Comparison of ENCODE assay signal across 19 mouse cellular contexts in the genomic region with DNA sequence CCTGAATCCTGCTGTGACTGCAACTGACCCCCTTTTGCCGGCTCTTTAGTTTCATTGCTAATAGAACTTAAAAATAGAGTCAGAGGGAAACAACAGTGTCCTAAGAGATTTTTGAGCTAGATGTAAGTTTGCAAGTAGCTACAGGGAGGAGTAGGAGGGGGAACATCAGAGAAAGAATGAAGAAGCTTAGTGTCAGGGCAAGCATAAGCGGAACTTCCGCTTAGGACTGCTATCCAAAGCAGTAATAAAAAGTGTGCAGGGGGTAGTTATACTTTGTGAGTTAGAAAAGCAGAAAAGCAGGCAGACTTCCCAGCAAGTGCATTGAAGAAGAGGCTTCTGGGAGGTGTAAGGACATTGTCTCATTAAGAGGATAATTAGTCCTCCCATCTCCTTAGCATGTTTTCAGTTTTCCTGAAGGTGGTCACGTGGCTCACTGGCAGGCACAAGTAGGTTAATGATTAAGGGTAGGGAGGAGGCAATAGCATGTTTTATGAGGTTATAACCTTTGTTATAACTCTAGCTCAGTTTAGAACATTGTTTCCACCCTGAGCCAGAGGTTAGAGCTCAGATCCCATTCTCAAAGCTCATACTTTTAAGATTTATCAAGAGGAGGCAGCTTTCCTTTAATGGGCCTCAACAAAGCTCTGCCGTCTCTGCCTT. TPM values are rescaled to one million over a fixed set of nuclear protein-coding genes. Genes with fewer than 3 reads are reported as not detected.
DNase-seq lines count a peak whose midpoint lies in the region; TF ChIP-seq lines count a peak whose summit lies in the region.
"Had no signal": no experiment of that assay in that cellular context is flagged by ENCODE, and none has a peak within 500 bp of the region (broad histone marks: within the 10 kb centered on the region; RNA-seq: fewer than 3 reads in every experiment).

No protein-coding gene starts in this region.

- H3K4me3 ChIP-seq in liver, adult 2 months (ENCODE audit: insufficient read depth, low read depth, low read length) = no peak overlapping the region
- H3K4me3 ChIP-seq in cerebellum, adult 2 months (replicated peaks; ENCODE audit: insufficient read depth, low read depth, low read length) = no peak overlapping the region
- H3K4me3 ChIP-seq: forebrain, embryonic 10.5 days; liver, embryonic 12.5 days; megakaryocyte, embryonic 14.5 days had no signal

- WGBS in liver, adult 2 months = 76% methylated on average over 5 of the region's 5 CpGs
- WGBS in cerebellum, adult 2 months = 81% methylated on average over 5 of the region's 5 CpGs

- H3K27me3 ChIP-seq in liver, adult 2 months (ENCODE audit: control insufficient read depth, insufficient read depth, low read length) = no peaks in the 10 kb centered on the region
- H3K27me3 ChIP-seq in cerebellum, adult 2 months (ENCODE audit: control insufficient read depth, insufficient read depth, low read length) = no peaks in the 10 kb centered on the region
- H3K27me3 ChIP-seq: liver, embryonic 12.5 days had no signal

- DNase-seq in liver, adult 2 months (ENCODE audit: extremely low read depth, low read depth, low spot score) = peak; percentile 27
- no peak for DNase-seq in liver
- peak; percentile 56 to 57 for DNase-seq in kidney, adult 8-10 months
- DNase-seq in kidney, postnatal 25 days = peak; percentile 45 to 55
- no peak for DNase-seq in layer of hippocampus, postnatal 14 days (ENCODE audit: low spot score in 2 of 2)
- no peak for DNase-seq in heart, postnatal 14 days
- no peak for DNase-seq in cerebellum, adult 2 months
- DNase-seq in frontal cortex, postnatal 14 days (ENCODE audit: low spot score in 2 of 2) = no peak
- DNase-seq: adrenal gland, postnatal 10 days; cerebellum, adult 9-11 months; gastrocnemius, postnatal 10 days; left cerebral cortex, postnatal 4 days; lung, embryonic 14.5 days; right cerebral cortex, postnatal 14 days; thymus, postnatal 4 days had no signal

- TF ChIP-seq CTCF in liver, adult 2 months (IDR thresholded peaks at IDR 0.05; ENCODE audit: low read depth, low read length) = no peak
- no peak for TF ChIP-seq CTCF in cerebellum, adult 2 months (IDR thresholded peaks at IDR 0.05; ENCODE audit: borderline replicate concordance, insufficient read depth, low read depth, low read length)

- H3K9ac ChIP-seq in liver, adult 2 months (ENCODE audit: low read depth, low read length) = no peak overlapping the region
- H3K9ac ChIP-seq: hindbrain, embryonic 14.5 days; liver, embryonic 12.5 days; lung, embryonic 14.5 days had no signal

- H3K4me1 ChIP-seq in liver, adult 2 months (ENCODE audit: control insufficient read depth, insufficient read depth, low read length) = no peaks in the 10 kb centered on the region
- H3K4me1 ChIP-seq in cerebellum, adult 2 months (ENCODE audit: control insufficient read depth, insufficient read depth, low read length) = peaks cover 9% of the 10 kb centered on the region
- H3K4me1 ChIP-seq: liver, embryonic 12.5 days had no signal

- H3K27ac ChIP-seq in liver, adult 2 months (replicated peaks; ENCODE audit: insufficient read depth, low read depth, low read length) = no peak overlapping the region
- H3K27ac ChIP-seq in cerebellum, adult 2 months (ENCODE audit: insufficient read depth, low read length) = no peak overlapping the region
- H3K27ac ChIP-seq: forebrain, embryonic 10.5 days; hindbrain, embryonic 14.5 days; liver, embryonic 12.5 days had no signal

- H3K79me2 ChIP-seq in liver, adult 2 months (ENCODE audit: control insufficient read depth, insufficient read depth, low read length) = no peaks in the 10 kb centered on the region

- H3K36me3 ChIP-seq in liver, adult 2 months (ENCODE audit: control insufficient read depth, insufficient read depth, low read length) = no peaks in the 10 kb centered on the region; the same call in 1 of the 2 replicates

- intact Hi-C loops in heart, postnatal 14 days (cut with DNase I) = no loop called here

- TF ChIP-seq POLR2A in liver, adult 2 months (IDR thresholded peaks at IDR 0.05; ENCODE audit: extremely low read depth, insufficient read depth, low read length) = no peak
- no peak for TF ChIP-seq POLR2A in cerebellum, adult 2 months (IDR thresholded peaks at IDR 0.05; ENCODE audit: borderline replicate concordance, insufficient read depth, low read length)

RNA-seq across cellular contexts. Expression of gene Tmem164, which starts 16.5 kb away (rescaled TPM):
- total RNA-seq in liver, adult 2 months (2014; rRNA removed) = 8.4 and 8.8 TPM in 2 replicates
- polyA plus RNA-seq in liver, adult 2 months (2012; rRNA removed) = 5.3 TPM in 2 replicates
- total RNA-seq in layer of hippocampus, postnatal 14 days (2021) = 10 to 100 TPM; 25.8 to 27.0 TPM
- total RNA-seq in heart, postnatal 14 days (2021) = 10 to 100 TPM; 31.0 to 54.4 TPM
- 17.8 and 18.1 TPM in 2 replicates for polyA plus RNA-seq in cerebellum, adult 2 months (2012; rRNA removed)

Comparison
In these comparisons a context has a peak if more than half of its experiments do, and no peak if none do; other contexts are left out.
1. DNase-seq: peak in liver, adult 2 months (single experiment), kidney, adult 8-10 months (2 of 2) and kidney, postnatal 25 days (2 of 2); none in liver (single experiment), layer of hippocampus, postnatal 14 days (0 of 2), heart, postnatal 14 days (0 of 2), cerebellum, adult 2 months (0 of 2) and frontal cortex, postnatal 14 days (0 of 2).